Mouse (Mus musculus) lung, postnatal 0 days (tissue): ENCODE data around the gene Rb1. TPM values are rescaled to one million over a fixed set of nuclear protein-coding genes. Genes with fewer than 3 reads are reported as not detected.

ENCODE experiments used
- ATAC-seq: fragments of 200-750 bp; cut with Nextera tagmentation; 2 replicates; pipeline ENCODE4 v1.8.0; 2017; ENCODE audit warnings: moderate library complexity
- DNase-seq: peaks from one replicate; pipeline ENCODE4 v3.0.0-alpha.2; 2016; ENCODE audit warnings: low spot score
- H3K27ac ChIP-seq: fragments of 300-500 bp; sonication (generic); 2 replicates; pipeline ENCODE4 v1.5.1; 2014; ENCODE audit warnings: antibody characterized with exemption, mild to moderate bottlenecking, low read length, mixed read lengths
- H3K27me3 ChIP-seq: fragments of 300-500 bp; sonication (generic); replicated peaks from 2 replicates; pipeline ENCODE4 v1.6.1; 2014; ENCODE audit warnings: low read length, mixed read lengths; ENCODE audit not compliant: insufficient read depth
- H3K36me3 ChIP-seq: fragments of 300-500 bp; sonication (generic); 2 replicates; pipeline ENCODE4 v1.6.1; 2014; ENCODE audit warnings: low read length, mixed read lengths; ENCODE audit not compliant: insufficient read depth
- H3K4me1 ChIP-seq: fragments of 300-500 bp; sonication (generic); 2 replicates; pipeline ENCODE4 v1.6.1; 2014; ENCODE audit warnings: antibody characterized with exemption, low read depth, low read length, mixed read lengths; ENCODE audit not compliant: insufficient read depth
- H3K4me2 ChIP-seq: fragments of 300-500 bp; sonication (generic); replicated peaks from 2 replicates; pipeline ENCODE4 v1.6.1; 2014; ENCODE audit warnings: low read depth, mild to moderate bottlenecking, low read length, moderate library complexity, mixed read lengths
- H3K4me3 ChIP-seq: fragments of 300-500 bp; sonication (generic); 2 replicates; pipeline ENCODE4 v1.5.1; 2014; ENCODE audit warnings: low read depth, low read length
- H3K9ac ChIP-seq: fragments of 300-500 bp; sonication (generic); replicated peaks from 2 replicates; pipeline ENCODE4 v1.6.1; 2014; ENCODE audit warnings: low read depth, mild to moderate bottlenecking
- H3K9me3 ChIP-seq: fragments of 300-500 bp; sonication (generic); 2 replicates; pipeline ENCODE4 v1.6.1; 2016; ENCODE audit warnings: low read length, mixed read lengths
- CTCF ChIP-seq: IDR thresholded peaks from 2 replicates; pipeline ENCODE4 v1.5.1; 2016; ENCODE audit warnings: antibody characterized with exemption, mild to moderate bottlenecking
- EP300 ChIP-seq: IDR thresholded peaks from 2 replicates; pipeline ENCODE4 v1.6.1; 2016; ENCODE audit warnings: antibody characterized with exemption, mild to moderate bottlenecking, control low read depth
- WGBS: fragments of 180-500 bp; shearing (Covaris S2); extraction: QIAGEN DNeasy Blood & Tissue Kit; methylation state at CpG from one replicate; pipeline ENCODE4 v1.1.7; 2014; 5-methylcytosine and 5-hydroxymethylcytosine counted together
- polyA plus RNA-seq: library from polyadenylated mRNA; unstranded; fragments of >200 nt; fragmentation: Nextera tagmentation; extraction: Ambion mirVana; gene quantifications from 2 replicates; pipeline ENCODE4 v1.2.1, GENCODE M21; 2015

Rb1 gene
- polyA plus RNA-seq, 1 experiment from 2014 or later = 14.7 TPM

DNA sequence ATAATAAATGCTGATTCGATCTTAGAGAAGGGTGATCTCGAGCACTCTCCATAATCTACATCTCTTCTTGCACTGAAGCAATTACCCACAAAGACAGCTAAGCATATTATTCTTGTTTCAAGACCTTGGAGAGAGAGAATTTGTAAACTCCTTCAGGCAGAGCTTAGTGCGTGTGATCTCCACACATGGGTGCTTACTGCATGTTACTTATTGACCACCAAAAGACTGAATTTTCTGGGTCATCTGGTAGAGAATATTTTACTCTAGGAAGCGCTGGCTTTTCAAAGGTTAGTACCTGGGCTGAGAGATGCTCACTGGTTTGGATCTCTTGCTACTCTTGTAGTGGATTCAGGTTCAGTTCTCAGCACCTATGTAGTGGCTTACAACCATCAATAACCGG lies 25.5 kb upstream of the Rb1 start:
- 91% methylated on average over 5 of the region's 5 CpGs for WGBS
- H3K27me3 ChIP-seq = no peaks in the 10 kb centered on the region
- no peak for TF ChIP-seq EP300
- no peak for TF ChIP-seq CTCF
- no peak overlapping the region for H3K4me3 ChIP-seq
- ATAC-seq = no peak
- H3K9ac ChIP-seq = no peak overlapping the region
- no peak overlapping the region for H3K4me2 ChIP-seq
- H3K36me3 ChIP-seq = 0 out of 2 replicates have a peak, but pooled peaks cover 11% of the 10 kb centered on the region
- no peaks in the 10 kb centered on the region for H3K4me1 ChIP-seq
- no peaks in the 10 kb centered on the region for H3K9me3 ChIP-seq
- H3K27ac ChIP-seq = no peak overlapping the region
- no peak for DNase-seq

DNA sequence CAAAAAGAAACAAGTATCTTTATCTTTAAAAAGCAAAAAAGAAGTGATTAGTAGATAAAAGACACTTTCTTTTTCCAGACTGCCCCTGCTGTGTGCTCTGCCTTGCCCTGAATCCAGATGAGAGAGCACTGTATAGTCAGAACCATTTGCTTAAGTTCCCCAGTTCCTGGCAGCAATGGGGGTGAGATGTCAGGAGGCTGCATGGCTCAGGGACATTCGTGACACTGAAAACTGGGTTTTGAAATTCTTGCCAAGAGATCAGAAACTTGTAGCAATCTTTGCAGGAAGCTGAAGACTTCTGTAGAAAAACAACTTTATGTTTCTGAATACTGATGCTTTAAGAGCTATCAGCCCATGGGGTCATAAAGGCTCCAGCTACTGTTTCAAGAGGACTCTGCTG lies 24.4 kb upstream of the Rb1 start:
- Histone ChIP-seq H3K4me1 (no peaks in the 10 kb centered on the region), H3K9ac (no peak overlapping the region), H3K36me3 (0 out of 2 replicates have a peak, but pooled peaks cover 6% of the 10 kb centered on the region), H3K9me3 (no peaks in the 10 kb centered on the region), H3K4me3 (no peak overlapping the region), H3K27ac (no peak overlapping the region), H3K4me2 (no peak overlapping the region), H3K27me3 (no peaks in the 10 kb centered on the region)
- peak; percentile 25 for DNase-seq
- TF ChIP-seq EP300 = no peak
- TF ChIP-seq CTCF = no peak
- ATAC-seq = no peak
- 49% methylated on average over 1 of the region's 1 CpGs for WGBS

DNA sequence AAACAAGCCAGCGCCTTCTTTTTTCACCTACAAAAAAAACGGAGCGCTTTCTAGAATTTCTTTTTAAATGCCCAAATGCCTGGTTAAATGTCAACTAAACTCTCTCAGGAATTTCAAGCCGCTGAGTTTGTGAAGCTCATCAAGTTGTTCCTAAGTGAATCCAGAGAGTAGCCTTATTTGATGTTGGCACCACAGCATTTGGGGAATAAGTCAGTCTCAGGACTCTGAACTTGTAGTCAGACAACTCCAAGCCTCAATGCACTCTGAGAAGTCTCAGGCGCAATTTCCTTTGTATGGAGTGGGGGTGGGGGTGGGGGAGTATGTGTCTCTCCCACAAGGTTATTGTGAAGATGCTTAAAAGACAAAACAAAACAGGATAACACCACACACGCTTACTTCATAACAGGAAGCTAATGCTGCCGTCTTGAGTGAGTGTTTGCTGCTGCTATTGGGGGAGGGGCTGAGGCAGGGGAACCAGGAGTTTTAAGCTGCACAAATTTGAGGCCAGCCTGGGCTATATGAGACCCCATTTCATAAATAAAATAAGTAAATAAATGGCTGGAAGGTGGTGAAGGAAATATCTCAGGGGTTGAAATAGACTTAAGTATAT lies 23.5 kb upstream of the Rb1 start:
- H3K9ac ChIP-seq = no peak overlapping the region
- no peak overlapping the region for H3K27ac ChIP-seq
- no peak overlapping the region for H3K4me3 ChIP-seq
- TF ChIP-seq EP300 (no peak), CTCF (no peak)
- ATAC-seq = no peak
- DNase-seq = no peak
- 55% methylated on average over 7 of the region's 7 CpGs for WGBS
- 0 out of 2 replicates have a peak, but pooled peaks cover 2% of the 10 kb centered on the region for H3K36me3 ChIP-seq
- no peaks in the 10 kb centered on the region for H3K9me3 ChIP-seq
- no peak overlapping the region for H3K4me2 ChIP-seq
- no peaks in the 10 kb centered on the region for H3K27me3 ChIP-seq
- H3K4me1 ChIP-seq = no peaks in the 10 kb centered on the region

DNA sequence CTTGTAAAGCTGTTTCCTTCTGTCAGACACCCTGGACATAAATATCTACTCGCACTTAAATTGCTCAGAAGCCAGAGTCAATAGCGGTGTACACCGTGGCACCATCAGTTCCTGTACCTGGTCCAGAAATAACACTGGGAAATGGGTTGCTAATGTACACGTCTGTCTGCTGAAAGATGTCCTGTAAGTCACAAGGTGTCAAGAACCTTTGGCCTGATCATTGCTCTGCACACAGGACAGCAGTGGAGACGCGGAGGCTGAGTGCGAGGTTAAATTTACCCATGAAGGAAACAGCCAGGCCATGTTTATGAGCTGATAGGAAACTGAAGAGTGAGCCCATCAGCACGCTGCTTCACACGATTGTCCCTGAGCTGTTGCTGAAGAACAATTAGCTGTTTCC lies 21.7 kb upstream of the Rb1 start:
- Histone ChIP-seq H3K9ac (no peak overlapping the region), H3K27me3 (no peaks in the 10 kb centered on the region), H3K4me2 (no peak overlapping the region), H3K4me3 (no peak overlapping the region), H3K36me3 (0 out of 2 replicates have a peak, but pooled peaks cover 2% of the 10 kb centered on the region), H3K27ac (no peak overlapping the region), H3K4me1 (no peaks in the 10 kb centered on the region), H3K9me3 (no peaks in the 10 kb centered on the region)
- WGBS = 45% methylated on average over 9 of the region's 9 CpGs
- DNase-seq = no peak
- ATAC-seq = peak; percentile 25; the same call in 1 of the 2 replicates
- TF ChIP-seq CTCF (no peak), EP300 (no peak)

DNA sequence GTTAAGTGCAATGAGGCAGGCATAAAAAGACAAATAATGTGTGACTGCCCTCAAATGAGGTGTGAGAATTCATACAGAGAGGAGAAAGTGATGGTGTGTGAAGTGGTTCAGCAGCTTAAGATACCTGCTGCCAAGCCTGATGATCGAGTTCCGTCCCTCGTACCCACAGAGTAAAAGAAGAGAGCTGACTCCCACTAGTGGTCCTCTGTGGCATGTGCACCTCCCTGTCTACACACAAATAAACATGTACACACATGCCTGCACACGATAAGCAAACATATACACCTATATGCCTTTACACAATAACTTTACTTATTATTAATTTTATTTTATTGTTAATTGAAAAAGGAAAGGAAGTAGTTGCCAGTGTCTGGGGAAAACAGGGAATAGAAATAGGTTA lies 20.0 kb upstream of the Rb1 start:
- H3K9ac ChIP-seq = no peak overlapping the region
- H3K4me3 ChIP-seq = no peak overlapping the region
- ATAC-seq (no peak), DNase-seq (no peak)
- TF ChIP-seq EP300 = no peak
- peak; percentile 33 for TF ChIP-seq CTCF
- H3K36me3 ChIP-seq = no peaks in the 10 kb centered on the region
- H3K9me3 ChIP-seq = no peaks in the 10 kb centered on the region
- H3K4me2 ChIP-seq = no peak overlapping the region
- no peak overlapping the region for H3K27ac ChIP-seq
- no peaks in the 10 kb centered on the region for H3K27me3 ChIP-seq
- 87% methylated on average over 4 of the region's 4 CpGs for WGBS
- no peaks in the 10 kb centered on the region for H3K4me1 ChIP-seq

DNA sequence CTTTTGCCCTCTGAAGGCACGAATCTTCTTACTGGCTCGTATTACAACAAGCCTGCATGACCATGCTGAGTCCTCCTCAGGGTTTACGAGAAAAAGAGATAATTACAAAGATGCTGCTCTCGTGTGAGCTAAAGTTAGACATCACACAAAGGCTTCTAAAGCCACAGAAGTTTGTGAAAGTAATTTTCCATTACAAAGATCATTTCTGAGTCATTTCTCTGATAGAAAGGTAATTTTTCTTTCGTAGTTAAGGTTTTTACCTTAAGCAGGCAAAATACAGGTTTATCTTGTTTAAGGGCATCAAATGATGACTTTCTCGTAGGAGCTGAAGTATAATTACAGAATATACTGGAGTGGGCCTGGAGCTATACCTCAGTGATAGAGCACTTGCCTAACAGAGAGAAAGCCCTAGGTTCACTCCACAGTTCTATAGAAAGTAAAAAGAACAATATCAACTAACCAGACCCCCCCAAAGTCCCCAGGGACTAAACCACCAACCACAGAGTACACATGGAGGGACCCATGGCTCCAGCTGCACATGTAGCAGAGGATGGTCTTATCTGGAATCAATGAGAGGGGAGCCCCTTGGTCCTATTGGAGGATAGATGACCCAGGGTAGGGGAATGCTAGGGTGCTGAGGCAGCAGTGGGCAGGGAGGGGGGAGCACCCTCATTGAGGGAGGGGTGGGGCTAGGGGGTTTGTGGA lies 14.6 kb upstream of the Rb1 start:
- Histone ChIP-seq H3K27ac (no peak overlapping the region), H3K4me1 (no peaks in the 10 kb centered on the region), H3K36me3 (no peaks in the 10 kb centered on the region), H3K4me2 (no peak overlapping the region), H3K9ac (no peak overlapping the region), H3K4me3 (no peak overlapping the region), H3K9me3 (no peaks in the 10 kb centered on the region), H3K27me3 (no peaks in the 10 kb centered on the region)
- DNase-seq = no peak
- TF ChIP-seq CTCF (no peak), EP300 (no peak)
- WGBS = 63% methylated on average over 6 of the region's 6 CpGs
- no peak for ATAC-seq
